Mouse (Mus musculus): Measurements from ENCODE around the gene Gm12845.

DNA sequence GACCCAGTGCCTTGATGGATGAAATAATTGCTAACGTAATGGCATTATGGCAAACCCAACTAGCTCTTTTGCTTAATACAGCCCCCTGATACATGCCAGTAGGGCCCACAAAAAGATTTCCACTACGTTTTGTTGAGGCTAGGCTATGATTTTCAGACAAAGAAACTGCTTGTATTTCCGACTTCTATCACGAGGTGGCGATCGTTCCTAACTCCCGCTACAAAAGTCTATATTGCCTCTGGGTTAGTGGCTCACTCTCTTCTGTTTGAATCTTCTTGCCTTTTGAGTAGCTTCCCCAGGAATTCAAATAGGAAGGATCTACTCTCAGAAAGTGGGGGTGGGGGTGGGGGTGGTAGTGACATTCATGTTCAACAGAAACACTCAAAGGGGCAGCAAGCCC, 18.9 kb upstream of the Gm12845 start:
- TF ChIP-seq CTCF (IDR thresholded peaks at IDR 0.05; ENCODE audit: low read depth) (peak; percentile 90), EP300 (optimal IDR thresholded peaks at IDR 0.05) (no peak)
